Mouse (Mus musculus): ENCODE data around the gene Smyd3. TPM values are rescaled to one million over a fixed set of nuclear protein-coding genes. Genes with fewer than 3 reads are reported as not detected.

The Smyd3 gene
- polyA plus RNA-seq, 1 experiment from 2014 or later = 18.8 TPM

DNA sequence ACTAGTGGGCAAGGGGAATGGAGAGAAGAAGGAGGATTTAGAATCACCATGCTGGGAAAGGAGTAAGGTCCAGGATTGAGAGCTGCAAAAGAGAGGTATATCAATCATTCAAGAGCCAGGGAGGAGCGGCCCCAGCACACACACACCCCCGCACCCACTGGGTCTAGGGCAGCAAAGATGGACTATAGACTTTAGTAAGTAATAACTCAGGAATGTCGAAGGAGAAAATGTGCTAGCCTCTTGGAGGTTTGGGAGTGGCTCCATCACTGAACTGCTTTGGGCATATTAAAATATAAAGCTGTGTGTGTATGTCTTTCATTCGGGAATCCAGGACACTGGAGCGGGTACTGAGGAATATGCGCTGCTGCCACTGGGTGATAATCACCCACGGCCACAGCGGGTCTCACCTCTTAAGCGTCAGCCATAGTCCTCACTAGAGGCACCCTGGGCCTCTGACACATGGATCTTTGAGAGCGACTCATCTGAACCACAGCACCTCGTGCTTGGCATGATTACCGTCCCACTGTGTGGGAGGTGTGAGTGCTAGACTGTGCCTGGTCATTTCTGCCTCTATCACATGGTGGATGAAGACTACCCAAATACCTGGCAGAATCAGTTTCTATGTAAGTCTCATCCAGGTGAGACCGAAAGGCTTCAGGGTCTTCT is 469.8 kb downstream of the Smyd3 start:
- 94% methylated on average over 13 of the region's 13 CpGs for WGBS
- H3K4me1 ChIP-seq = peaks cover 6% of the 10 kb centered on the region
- H3K4me2 ChIP-seq (replicated peaks) = no peak overlapping the region

DNA sequence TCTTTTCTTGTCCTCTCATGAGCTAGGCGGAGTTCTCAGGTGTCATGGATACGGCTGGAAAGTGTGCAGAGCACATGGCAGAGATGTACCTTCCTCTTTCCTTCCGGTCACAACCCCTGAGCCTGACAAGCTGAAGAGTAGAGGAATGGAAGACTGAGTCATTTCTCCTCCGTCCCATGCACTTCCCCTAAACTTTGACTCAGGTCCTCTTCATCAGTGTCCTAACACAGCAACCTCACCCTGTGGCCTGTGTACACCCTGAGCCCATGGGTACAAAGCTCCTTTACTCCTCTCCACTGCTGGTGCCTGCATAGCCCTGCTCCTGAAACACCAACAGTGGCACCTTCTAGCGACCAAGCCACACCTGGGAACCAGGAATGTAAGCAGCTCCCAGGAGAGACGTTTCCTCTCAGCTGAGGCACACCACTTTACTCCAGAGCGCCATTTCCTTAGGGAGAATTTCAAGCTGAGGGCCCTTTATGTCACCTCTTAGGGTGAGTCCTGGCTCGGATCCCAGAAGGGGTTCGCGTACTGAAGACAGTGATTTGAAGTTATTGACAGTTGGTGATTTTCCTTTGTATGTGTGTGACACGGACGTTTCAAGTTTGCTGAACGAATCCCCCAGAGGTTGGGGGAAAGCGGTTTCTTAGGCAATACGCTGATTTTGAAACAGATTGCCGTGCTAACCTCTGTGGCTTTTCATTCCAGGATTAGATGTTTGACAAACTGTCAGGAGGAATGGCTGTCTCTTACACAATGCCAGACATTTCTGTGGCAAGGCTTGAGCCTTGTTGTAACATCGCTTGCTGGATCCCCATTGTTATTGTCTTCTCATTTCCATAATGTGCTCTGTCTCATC is 471.8 kb downstream of the Smyd3 start:
- no peak overlapping the region for H3K4me2 ChIP-seq (replicated peaks)
- peaks cover 6% of the 10 kb centered on the region for H3K4me1 ChIP-seq
- no peak overlapping the region for H3K27ac ChIP-seq
- no peaks in the 10 kb centered on the region for H3K36me3 ChIP-seq
- no peak overlapping the region for H3K4me3 ChIP-seq
- no peak for ATAC-seq (ENCODE audit: low FRiP score, low read depth)
- H3K9me3 ChIP-seq = no peaks in the 10 kb centered on the region
- no peaks in the 10 kb centered on the region for H3K27me3 ChIP-seq (replicated peaks)
- H3K9ac ChIP-seq = no peak overlapping the region
- WGBS = 77% methylated on average over 17 of the region's 17 CpGs

More for the DNA sequence above, 469.8 kb downstream of the Smyd3 start:
- H3K36me3 ChIP-seq = no peaks in the 10 kb centered on the region
- ATAC-seq (ENCODE audit: low FRiP score, low read depth) = no peak
- no peaks in the 10 kb centered on the region for H3K27me3 ChIP-seq (replicated peaks)
- H3K9me3 ChIP-seq = no peaks in the 10 kb centered on the region
- no peak overlapping the region for H3K27ac ChIP-seq
- no peak overlapping the region for H3K9ac ChIP-seq
- no peak overlapping the region for H3K4me3 ChIP-seq

- Histone ChIP-seq H3K4me3 (no peak overlapping the region), H3K4me1 (peaks cover 6% of the 10 kb centered on the region), H3K9ac (no peak overlapping the region), H3K36me3 (no peaks in the 10 kb centered on the region), H3K27ac (no peak overlapping the region), H3K9me3 (no peaks in the 10 kb centered on the region), H3K4me2 (replicated peaks) (no peak overlapping the region), H3K27me3 (replicated peaks) (no peaks in the 10 kb centered on the region)
- ATAC-seq (ENCODE audit: low FRiP score, low read depth) = no peak
- 86% methylated on average over 5 of the region's 5 CpGs for WGBS
Observed at GRCm38 (mm10) chr1:179044165-179044564, 473.7 kb downstream of the Smyd3 start.

- Histone ChIP-seq H3K4me2 (replicated peaks) (no peak overlapping the region), H3K27me3 (replicated peaks) (no peaks in the 10 kb centered on the region), H3K9ac (no peak overlapping the region), H3K9me3 (no peaks in the 10 kb centered on the region), H3K36me3 (no peaks in the 10 kb centered on the region), H3K4me3 (no peak overlapping the region), H3K27ac (no peak overlapping the region), H3K4me1 (peaks cover 6% of the 10 kb centered on the region)
- peak; percentile 41; the same call in 1 of the 2 replicates for ATAC-seq (ENCODE audit: low FRiP score, low read depth)
- 74% methylated on average over 12 of the region's 12 CpGs for WGBS
Observed at GRCm38 (mm10) chr1:179043644-179044043, 474.2 kb downstream of the Smyd3 start.

- WGBS = 85% methylated on average over 8 of the region's 8 CpGs
- ATAC-seq (ENCODE audit: low FRiP score, low read depth) = no peak
- no peak overlapping the region for H3K4me2 ChIP-seq (replicated peaks)
- H3K27ac ChIP-seq = no peak overlapping the region
- H3K9me3 ChIP-seq = no peaks in the 10 kb centered on the region
- H3K4me3 ChIP-seq = no peak overlapping the region
- H3K27me3 ChIP-seq (replicated peaks) = no peaks in the 10 kb centered on the region
- H3K9ac ChIP-seq = no peak overlapping the region
- H3K36me3 ChIP-seq = no peaks in the 10 kb centered on the region
- H3K4me1 ChIP-seq = peaks cover 6% of the 10 kb centered on the region
Observed at GRCm38 (mm10) chr1:179041905-179042337, 475.9 kb downstream of the Smyd3 start.

DNA sequence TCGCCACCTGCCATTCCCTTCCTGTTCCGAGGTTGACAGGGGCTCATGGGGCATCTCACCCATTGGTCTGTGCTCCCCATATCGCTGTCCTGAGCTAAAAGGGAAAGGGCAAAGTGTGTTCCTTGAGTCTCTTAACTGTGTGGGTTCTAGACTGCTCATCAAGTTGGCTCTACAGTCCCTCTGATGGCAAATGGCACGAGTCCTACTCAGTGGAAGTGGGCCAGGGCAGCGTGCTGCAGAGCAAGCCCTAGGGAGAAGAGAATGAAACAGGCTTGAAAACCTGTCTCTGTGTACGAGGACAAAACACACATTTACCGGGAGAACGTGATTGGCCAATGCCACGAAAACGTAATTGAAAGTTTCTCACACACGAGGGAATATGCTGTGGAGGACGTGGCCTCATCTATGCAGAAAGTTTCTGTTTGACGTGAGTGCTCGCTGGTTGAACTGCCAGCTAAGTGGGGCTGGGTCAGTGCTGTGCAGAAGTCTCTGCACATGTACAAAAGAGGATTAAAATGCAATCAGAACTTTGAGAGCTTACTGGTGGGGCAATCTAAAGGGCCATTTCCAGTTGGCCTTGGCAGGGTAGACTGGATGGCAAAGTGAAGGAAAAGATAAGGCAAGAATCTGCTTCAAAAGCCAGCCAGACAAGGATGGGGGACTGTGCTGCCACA is 476.5 kb downstream of the Smyd3 start:
- Histone ChIP-seq H3K27me3 (replicated peaks) (no peaks in the 10 kb centered on the region), H3K27ac (no peak overlapping the region), H3K4me2 (replicated peaks) (no peak overlapping the region), H3K4me3 (no peak overlapping the region), H3K36me3 (no peaks in the 10 kb centered on the region), H3K9me3 (no peaks in the 10 kb centered on the region), H3K4me1 (peaks cover 6% of the 10 kb centered on the region), H3K9ac (no peak overlapping the region)
- 88% methylated on average over 14 of the region's 14 CpGs for WGBS
- no peak for ATAC-seq (ENCODE audit: low FRiP score, low read depth)

- Histone ChIP-seq H3K36me3 (no peaks in the 10 kb centered on the region), H3K4me2 (replicated peaks) (no peak overlapping the region), H3K9me3 (no peaks in the 10 kb centered on the region), H3K9ac (no peak overlapping the region), H3K4me1 (peaks cover 4% of the 10 kb centered on the region), H3K27me3 (replicated peaks) (no peaks in the 10 kb centered on the region), H3K27ac (no peak overlapping the region), H3K4me3 (no peak overlapping the region)
- 88% methylated on average over 4 of the region's 4 CpGs for WGBS
- ATAC-seq (ENCODE audit: low FRiP score, low read depth) = no peak
Observed at GRCm38 (mm10) chr1:179038801-179039200, 479.0 kb downstream of the Smyd3 start.

DNA sequence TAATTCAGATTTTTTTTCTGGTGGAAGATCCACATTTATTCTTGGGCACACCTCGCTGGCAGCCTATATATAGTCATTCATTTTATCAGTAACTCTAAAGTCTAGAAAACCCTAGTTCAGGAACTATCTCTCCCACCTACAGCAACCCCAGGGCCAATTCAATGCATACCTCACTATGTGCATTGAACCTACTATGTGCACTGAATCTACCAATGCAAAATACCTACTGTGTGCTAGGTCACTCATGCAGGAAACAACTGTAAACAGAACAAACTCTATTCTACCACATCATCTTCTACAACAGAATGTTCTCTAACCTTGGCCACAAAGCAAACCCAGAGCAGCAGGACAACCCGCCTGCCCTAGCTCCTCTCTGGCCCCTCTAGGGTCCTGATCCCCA is 484.9 kb downstream of the Smyd3 start:
- Histone ChIP-seq H3K36me3 (no peaks in the 10 kb centered on the region), H3K9me3 (no peaks in the 10 kb centered on the region), H3K27me3 (replicated peaks) (no peaks in the 10 kb centered on the region), H3K27ac (no peak overlapping the region), H3K9ac (no peak overlapping the region), H3K4me1 (no peaks in the 10 kb centered on the region), H3K4me2 (replicated peaks) (no peak overlapping the region), H3K4me3 (no peak overlapping the region)
- no peak for ATAC-seq (ENCODE audit: low FRiP score, low read depth)
- 90% methylated on average over 2 of the region's 2 CpGs for WGBS

DNA sequence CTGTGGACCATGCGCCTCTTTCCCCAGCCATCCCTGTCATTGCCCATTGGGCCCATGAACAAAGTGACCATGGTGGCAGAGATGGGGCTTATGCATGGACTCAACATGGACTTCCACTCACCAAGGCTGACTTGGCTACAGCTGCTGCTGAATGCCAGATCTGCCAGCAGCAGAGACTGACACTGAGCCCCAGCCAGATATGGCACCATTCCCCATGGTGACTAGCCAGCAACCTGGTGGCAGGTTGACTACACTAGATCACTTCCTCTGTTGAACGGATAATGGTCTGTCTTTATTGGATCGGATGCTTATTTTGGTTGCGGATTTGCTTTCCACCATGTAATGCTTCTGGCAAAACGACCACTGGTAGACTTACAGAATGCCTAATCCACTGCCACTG is 486.3 kb downstream of the Smyd3 start:
- Histone ChIP-seq H3K9me3 (no peaks in the 10 kb centered on the region), H3K4me3 (no peak overlapping the region), H3K4me2 (replicated peaks) (no peak overlapping the region), H3K36me3 (no peaks in the 10 kb centered on the region), H3K4me1 (no peaks in the 10 kb centered on the region), H3K27me3 (replicated peaks) (no peaks in the 10 kb centered on the region), H3K27ac (no peak overlapping the region), H3K9ac (no peak overlapping the region)
- no peak for ATAC-seq (ENCODE audit: low FRiP score, low read depth)
- 93% methylated on average over 5 of the region's 5 CpGs for WGBS

- WGBS = 91% methylated on average over 4 of the region's 4 CpGs
- Histone ChIP-seq H3K4me2 (replicated peaks) (no peak overlapping the region), H3K4me1 (no peaks in the 10 kb centered on the region), H3K27me3 (replicated peaks) (no peaks in the 10 kb centered on the region), H3K9ac (no peak overlapping the region), H3K4me3 (no peak overlapping the region), H3K27ac (no peak overlapping the region), H3K9me3 (no peaks in the 10 kb centered on the region), H3K36me3 (no peaks in the 10 kb centered on the region)
- ATAC-seq (ENCODE audit: low FRiP score, low read depth) = no peak
Observed at GRCm38 (mm10) chr1:179026614-179027013, 491.2 kb downstream of the Smyd3 start.

DNA sequence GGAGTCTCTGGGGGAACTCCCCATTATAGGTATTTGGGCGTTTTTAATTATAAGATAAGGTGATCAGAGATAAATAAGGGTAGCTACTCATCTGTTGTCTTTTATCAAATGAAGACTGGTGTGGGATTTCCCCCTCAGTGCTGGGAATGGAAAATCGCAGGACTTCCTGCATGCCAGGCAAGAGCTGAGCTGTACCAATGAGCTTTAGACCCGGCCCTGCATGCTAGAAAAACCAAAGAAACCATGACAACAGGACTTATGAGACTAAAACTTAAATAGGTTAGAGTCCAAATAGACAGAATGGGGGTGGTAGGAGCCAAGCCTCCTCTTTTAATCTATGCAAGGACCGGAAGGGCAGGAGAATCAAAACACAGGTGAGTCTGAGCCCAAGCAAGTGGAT is 492.7 kb downstream of the Smyd3 start:
- Histone ChIP-seq H3K4me1 (no peaks in the 10 kb centered on the region), H3K4me2 (replicated peaks) (no peak overlapping the region), H3K36me3 (no peaks in the 10 kb centered on the region), H3K27me3 (replicated peaks) (no peaks in the 10 kb centered on the region), H3K9me3 (no peaks in the 10 kb centered on the region), H3K27ac (no peak overlapping the region), H3K9ac (no peak overlapping the region), H3K4me3 (no peak overlapping the region)
- ATAC-seq (ENCODE audit: low FRiP score, low read depth) = no peak
- WGBS = 82% methylated on average over 4 of the region's 4 CpGs

GRCm38 (mm10) chr1:179023486-179023885 is 494.4 kb downstream of the Smyd3 start:
- Histone ChIP-seq H3K27ac (no peak overlapping the region), H3K4me2 (replicated peaks) (no peak overlapping the region), H3K4me3 (no peak overlapping the region), H3K36me3 (no peaks in the 10 kb centered on the region), H3K9me3 (no peaks in the 10 kb centered on the region), H3K9ac (no peak overlapping the region), H3K4me1 (no peaks in the 10 kb centered on the region), H3K27me3 (replicated peaks) (no peaks in the 10 kb centered on the region)
- WGBS = 85% methylated on average over 7 of the region's 7 CpGs
- no peak for ATAC-seq (ENCODE audit: low FRiP score, low read depth)
